Mouse (Mus musculus) left cerebral cortex, adult 11 months (tissue): ENCODE data around the gene Slc31a2.
"Not testable (repeated sequence)": the region's sequence is repeated elsewhere in the genome, so short reads cannot be mapped to it uniquely, and the experiment has no call there.

Experiments
- DNase-seq: peaks from one replicate; pipeline ENCODE4 v3.0.0; 2022; ENCODE audit warnings: low spot score

Slc31a2 gene

GRCm38 (mm10) chr4:62262276-62262675 is at the start of gene Slc31a2:
Slc31a2 (plus strand) TSS chr4:62262562.
- DNase-seq = no peak

- DNase-seq = no peak
These were observed 48.9 kb upstream of the Slc31a2 start for GRCm38 (mm10) chr4:62213490-62213889.

GRCm38 (mm10) chr4:62228391-62228790 is 34.0 kb upstream of the Slc31a2 start:
- no peak for DNase-seq

- DNase-seq = no peak
These were observed 32.9 kb upstream of the Slc31a2 start for GRCm38 (mm10) chr4:62229448-62229847.

GRCm38 (mm10) chr4:62230153-62230552 is 32.2 kb upstream of the Slc31a2 start:
- no peak for DNase-seq

GRCm38 (mm10) chr4:62230769-62231168 is 31.6 kb upstream of the Slc31a2 start, which contains the start of gene Zfp37:
Zfp37 (minus strand) TSS chr4:62231047.
- no peak for DNase-seq

- DNase-seq = no peak
These were observed 21.8 kb upstream of the Slc31a2 start for GRCm38 (mm10) chr4:62240586-62240985.

GRCm38 (mm10) chr4:62248328-62248727 is 14.0 kb upstream of the Slc31a2 start:
- no peak for DNase-seq

- no peak for DNase-seq
These were observed 11.3 kb upstream of the Slc31a2 start for GRCm38 (mm10) chr4:62250896-62251544.

GRCm38 (mm10) chr4:62251776-62252175 is 10.6 kb upstream of the Slc31a2 start:
- no peak for DNase-seq

- no peak for DNase-seq
These were observed 7.8 kb upstream of the Slc31a2 start for GRCm38 (mm10) chr4:62254551-62254950.

- DNase-seq = no peak
These were observed 5.4 kb upstream of the Slc31a2 start for GRCm38 (mm10) chr4:62256931-62257330.

- no peak for DNase-seq
These were observed 927 bp downstream of the Slc31a2 start for GRCm38 (mm10) chr4:62263133-62263844.

- DNase-seq = no peak
These were observed 2.9 kb downstream of the Slc31a2 start for GRCm38 (mm10) chr4:62265154-62265836.

GRCm38 (mm10) chr4:62266016-62266415 is 3.7 kb downstream of the Slc31a2 start:
- not testable (repeated sequence) for DNase-seq

GRCm38 (mm10) chr4:62267101-62267500 is 4.7 kb downstream of the Slc31a2 start:
- DNase-seq = no peak

GRCm38 (mm10) chr4:62272696-62273095 is 10.3 kb downstream of the Slc31a2 start:
- no peak for DNase-seq

GRCm38 (mm10) chr4:62273916-62274315 is 11.6 kb downstream of the Slc31a2 start:
- DNase-seq = no peak

GRCm38 (mm10) chr4:62274841-62275536 is 12.6 kb downstream of the Slc31a2 start:
- no peak for DNase-seq

- DNase-seq = no peak
These were observed 14.3 kb downstream of the Slc31a2 start for GRCm38 (mm10) chr4:62276642-62277041.

- DNase-seq = no peak
These were observed 14.9 kb downstream of the Slc31a2 start for GRCm38 (mm10) chr4:62277222-62277621.

GRCm38 (mm10) chr4:62278081-62278480 is 15.7 kb downstream of the Slc31a2 start:
- no peak for DNase-seq
